Mouse (Mus musculus) left cerebral cortex, postnatal 10 days (tissue): ENCODE data around the gene Immp2l. TPM values are rescaled to one million over a fixed set of nuclear protein-coding genes. Genes with fewer than 3 reads are reported as not detected.

Experiments used
- DNase-seq, 2 experiments: peaks; one replicate each; pipeline ENCODE4 v3.0.0; 2021 to 2022; ENCODE audit warnings: low spot score in 2 of 2, mixed read lengths in 1 of 2; ENCODE audit errors: extremely low spot score in 1 of 2
- intact Hi-C: fragments of 180-260 bp; cut with DNase I; formaldehyde crosslinking; loops from one replicate; pipeline ENCODE4 v1.15.1; 2025
- total RNA-seq, 2 experiments: library from RNA; stranded (reverse); gene quantifications; 2 replicates each; pipeline ENCODE4 v1.2.3; 2021

Immp2l gene
- total RNA-seq, 2 experiments from 2014 or later: 3.1 to 4.7 TPM

- intact Hi-C loops: no loop called here
- DNase-seq: no peak
Observed at GRCm38 (mm10) chr12:41950726-41951125, 926.8 kb downstream of the Immp2l start.

- intact Hi-C loops: no loop called here
- DNase-seq: no peak
Observed at GRCm38 (mm10) chr12:41961038-41961437, 937.1 kb downstream of the Immp2l start.

GRCm38 (mm10) chr12:41991408-41991807, 967.5 kb downstream of the Immp2l start:
- no peak for DNase-seq
- intact Hi-C loops: no loop called here
